Comparison of ENCODE assay signal across 8 mouse cellular contexts in genomic region chr4:147425615-147426347, GRCm38 (mm10).
A peak's percentile ranks its signal among the peaks of the same experiment; 100 is the strongest.
DNase-seq lines count a peak whose midpoint lies in the region; ATAC-seq and TF ChIP-seq lines count a peak whose summit lies in the region.
"Not testable (repeated sequence)": the region's sequence is repeated elsewhere in the genome, so short reads cannot be mapped to it uniquely, and the experiment has no call there.

No protein-coding gene starts in this region.

- H3K27me3 ChIP-seq in E14TG2a.4 (ENCODE audit: insufficient read depth, low read length); forebrain, postnatal 0 days (ENCODE audit: insufficient read depth, low read length); liver, embryonic 12.5 days (replicated peaks): not testable (repeated sequence)

- H3K36me3 ChIP-seq in E14TG2a.4 (ENCODE audit: insufficient read depth, low read length); forebrain, postnatal 0 days (ENCODE audit: insufficient read depth); liver, embryonic 12.5 days: not testable (repeated sequence)

- not testable (repeated sequence) for H3K27ac ChIP-seq in forebrain, postnatal 0 days (ENCODE audit: low read depth, low read length); liver, embryonic 12.5 days

- H3K9ac ChIP-seq in forebrain, postnatal 0 days; liver, embryonic 12.5 days: not testable (repeated sequence)

- not testable (repeated sequence) for H3K4me1 ChIP-seq in E14TG2a.4 (replicated peaks; ENCODE audit: low read depth, low read length); forebrain, postnatal 0 days (ENCODE audit: insufficient read depth); liver, embryonic 12.5 days

- H3K9me3 ChIP-seq in E14TG2a.4 (ENCODE audit: low read length), result not testable (repeated sequence)
- H3K9me3 ChIP-seq in forebrain, postnatal 0 days (ENCODE audit: low read length), result peaks cover 55% of the 10 kb centered on the region
- peaks cover 14% of the 10 kb centered on the region for H3K9me3 ChIP-seq in liver, embryonic 12.5 days (replicated peaks)

- peak; percentile 28; the same call in 1 of the 2 replicates for ATAC-seq in forebrain, postnatal 0 days
- ATAC-seq in hematopoietic stem cell, adult 5-6 weeks (replicated peaks in 1 of 2; ENCODE audit: insufficient read depth in 1 of 2, low FRiP score in 2 of 2, low TSS enrichment in 1 of 2, low read depth in 1 of 2, poor library complexity in 2 of 2, severe bottlenecking in 2 of 2), result peak; percentile 43 to 60
- ATAC-seq in liver, embryonic 12.5 days, result peak; percentile 16
- ATAC-seq in megakaryocyte-erythroid progenitor cell, adult 5-6 weeks (replicated peaks; ENCODE audit: low FRiP score, low TSS enrichment, poor library complexity, severe bottlenecking), result peak; percentile 51

- 58% methylated on average over 5 of the region's 5 CpGs for WGBS in forebrain, postnatal 0 days
- 38% methylated on average over 5 of the region's 5 CpGs for WGBS in liver, embryonic 12.5 days (ENCODE audit: insufficient replicate concordance)

- DNase-seq in adipocyte (ENCODE audit: low spot score), result peak; percentile 61
- peak; percentile 46 for DNase-seq in forebrain, postnatal 0 days
- DNase-seq in kidney, adult 9 months, result peak; percentile 58
- peak; percentile 59 for DNase-seq in retina, postnatal 1 day

- peak; percentile 34 for TF ChIP-seq CTCF in E14TG2a.4 (conservative IDR thresholded peaks at IDR 0.05; ENCODE audit: low read length)
- peak; percentile 47 for TF ChIP-seq CTCF in forebrain, postnatal 0 days (IDR thresholded peaks at IDR 0.05; ENCODE audit: low read depth)

- H3K4me3 ChIP-seq in E14TG2a.4 (replicated peaks; ENCODE audit: low read length); forebrain, postnatal 0 days (ENCODE audit: low read depth, low read length); liver, embryonic 12.5 days: not testable (repeated sequence)

- not testable (repeated sequence) for H3K4me2 ChIP-seq in forebrain, postnatal 0 days (ENCODE audit: low read depth); liver, embryonic 12.5 days
